Mouse (Mus musculus): ENCODE data around the gene Cdkn1b. TPM values are rescaled to one million over a fixed set of nuclear protein-coding genes. Genes with fewer than 3 reads are reported as not detected.

Cdkn1b gene
- polyA plus RNA-seq (2015; fragmentation: Illumina TruSeq; extraction: RNeasy Lipid Tissue Mini Kit (QIAGEN cat#74804); ENCODE audit: low read depth, low replicate concordance), result 43.3 TPM

GRCm38 (mm10) chr6:134920190-134921013, at the start of gene Cdkn1b:
Cdkn1b (plus strand) TSS chr6:134920401.

GRCm38 (mm10) chr6:134898095-134898965, 21.9 kb upstream of the Cdkn1b start, which contains the start of gene Gpr19:
Gpr19 (minus strand) TSS chr6:134898578.

Other genes starting within 250 kb of the Cdkn1b start
- gene Dusp16, start 127.8 kb upstream of the Cdkn1b start, polyA plus RNA-seq (2015; fragmentation: Illumina TruSeq; extraction: RNeasy Lipid Tissue Mini Kit (QIAGEN cat#74804); ENCODE audit: low read depth, low replicate concordance), result 8.4 TPM
- 35.4 TPM for gene Crebl2, start 90.2 kb upstream of the Cdkn1b start, polyA plus RNA-seq (2015; fragmentation: Illumina TruSeq; extraction: RNeasy Lipid Tissue Mini Kit (QIAGEN cat#74804); ENCODE audit: low read depth, low replicate concordance)
- 20.8 TPM for gene Gpr19, start 21.8 kb upstream of the Cdkn1b start, polyA plus RNA-seq (2015; fragmentation: Illumina TruSeq; extraction: RNeasy Lipid Tissue Mini Kit (QIAGEN cat#74804); ENCODE audit: low read depth, low replicate concordance)
- 4.2 TPM for gene Apold1, start 61.3 kb downstream of the Cdkn1b start, polyA plus RNA-seq (2015; fragmentation: Illumina TruSeq; extraction: RNeasy Lipid Tissue Mini Kit (QIAGEN cat#74804); ENCODE audit: low read depth, low replicate concordance)
- 59.6 TPM for gene Ddx47, start 91.2 kb downstream of the Cdkn1b start, polyA plus RNA-seq (2015; fragmentation: Illumina TruSeq; extraction: RNeasy Lipid Tissue Mini Kit (QIAGEN cat#74804); ENCODE audit: low read depth, low replicate concordance)
- 0.36 TPM for gene Gprc5a, start 145.2 kb downstream of the Cdkn1b start, polyA plus RNA-seq (2015; fragmentation: Illumina TruSeq; extraction: RNeasy Lipid Tissue Mini Kit (QIAGEN cat#74804); ENCODE audit: low read depth, low replicate concordance)
- not detected for gene Gprc5d, start 197.9 kb downstream of the Cdkn1b start, polyA plus RNA-seq (2015; fragmentation: Illumina TruSeq; extraction: RNeasy Lipid Tissue Mini Kit (QIAGEN cat#74804); ENCODE audit: low read depth, low replicate concordance)